Mouse (Mus musculus): Measurements from ENCODE around the gene Olfr739. TPM values are rescaled to one million over a fixed set of nuclear protein-coding genes. Genes with fewer than 3 reads are reported as not detected.

The Olfr739 gene
- not detected for total RNA-seq (2021)
- long read RNA-seq, experiment 1: 0 reads
- long read RNA-seq, experiment 2: 0 reads

GRCm38 (mm10) chr14:50418326-50418725 is at the start of gene Olfr739:
Olfr739 (plus strand) TSS chr14:50418626.
- DNase-seq (ENCODE audit: low spot score in 2 of 2): no peak

- no peak for DNase-seq (ENCODE audit: low spot score in 2 of 2)
Measured at GRCm38 (mm10) chr14:50380863-50381262, 37.6 kb upstream of the Olfr739 start, which contains the start of gene Olfr736. Olfr736 (plus strand) TSS chr14:50381163.

GRCm38 (mm10) chr14:50407268-50407667 is 11.2 kb upstream of the Olfr739 start, which contains the start of gene Olfr738:
Olfr738 (plus strand) TSS chr14:50407568.
- no peak for DNase-seq (ENCODE audit: low spot score in 2 of 2)

GRCm38 (mm10) chr14:50445245-50445644 is 26.8 kb downstream of the Olfr739 start, which contains the start of gene Olfr740:
Olfr740 (plus strand) TSS chr14:50445545.
- DNase-seq (ENCODE audit: low spot score in 2 of 2): no peak

- no peak for DNase-seq (ENCODE audit: low spot score in 2 of 2)
Measured at GRCm38 (mm10) chr14:50472438-50472837, 54.0 kb downstream of the Olfr739 start, which contains the start of gene Olfr741. Olfr741 (plus strand) TSS chr14:50472738.

Other genes starting within 250 kb of the Olfr739 start
- gene Olfr730, start 230.4 kb upstream of the Olfr739 start, total RNA-seq (2021): not detected
- gene Olfr731, start 176.8 kb upstream of the Olfr739 start, total RNA-seq (2021): not detected
- gene Olfr732, start 134.4 kb upstream of the Olfr739 start, total RNA-seq (2021): not detected
- gene Olfr733, start 117.1 kb upstream of the Olfr739 start, total RNA-seq (2021): not detected
- gene Olfr734, start 91.9 kb upstream of the Olfr739 start, total RNA-seq (2021): not detected
- gene Olfr735, start 69.8 kb upstream of the Olfr739 start, total RNA-seq (2021): not detected
- gene Tlr11, start 60.7 kb upstream of the Olfr739 start, total RNA-seq (2021): not detected
- not detected for gene Olfr736, start 37.5 kb upstream of the Olfr739 start, total RNA-seq (2021)
- gene Olfr738, start 11.1 kb upstream of the Olfr739 start, total RNA-seq (2021): not detected
- gene Olfr740, start 26.9 kb downstream of the Olfr739 start, total RNA-seq (2021): not detected
- not detected for gene Olfr741, start 54.1 kb downstream of the Olfr739 start, total RNA-seq (2021)
- gene Olfr742, start 85.0 kb downstream of the Olfr739 start, total RNA-seq (2021): not detected
- not detected for gene Olfr743, start 103.2 kb downstream of the Olfr739 start, total RNA-seq (2021)
- gene Olfr744, start 196.3 kb downstream of the Olfr739 start, total RNA-seq (2021): not detected
- gene Olfr745, start 220.8 kb downstream of the Olfr739 start, total RNA-seq (2021): not detected
- not detected for gene Olfr746, start 228.5 kb downstream of the Olfr739 start, total RNA-seq (2021)

All from gastrocnemius, postnatal 4 days (tissue).